Mouse (Mus musculus) MEL (cell line): ENCODE measurements around the gene Clcn3. TPM values are rescaled to one million over a fixed set of nuclear protein-coding genes. Genes with fewer than 3 reads are reported as not detected.

Experiments
- DNase-seq: peaks from one replicate; pipeline ENCODE4 v3.0.0; 2011; ENCODE audit warnings: low read depth, low spot score
- H3K27ac ChIP-seq: 2 replicates; pipeline ENCODE4 v1.5.1; 2012; ENCODE audit warnings: low read depth, mild to moderate bottlenecking, control low read depth, low read length, moderate library complexity; ENCODE audit not compliant: control insufficient read depth
- H3K27me3 ChIP-seq, 2 experiments: fragments of 150-350 bp in 1 of 2; sonication (generic) in 1 of 2; 2 replicates each; pipeline ENCODE4 v1.6.1; 2012; ENCODE audit warnings: low read length in 2 of 2, mild to moderate bottlenecking in 2 of 2, improper control_type of control experiment in 1 of 2, moderate library complexity in 1 of 2; ENCODE audit not compliant: insufficient read depth in 2 of 2, control insufficient read depth in 1 of 2
- H3K36me3 ChIP-seq, 2 experiments: 2 replicates each; pipeline ENCODE4 v1.6.1; 2012 to 2014; ENCODE audit warnings: low read length in 2 of 2, improper control_type of control experiment in 1 of 2, inconsistent platforms in 1 of 2, mild to moderate bottlenecking in 1 of 2; ENCODE audit not compliant: insufficient read depth in 2 of 2, control insufficient read depth in 1 of 2
- H3K4me1 ChIP-seq, 2 experiments: fragments of 150-350 bp in 1 of 2; sonication (generic) in 1 of 2; 2 replicates each; pipeline ENCODE4 v1.6.1; 2012; ENCODE audit warnings: low read length in 2 of 2, improper control_type of control experiment in 1 of 2, mild to moderate bottlenecking in 1 of 2; ENCODE audit not compliant: insufficient read depth in 2 of 2, control insufficient read depth in 1 of 2
- H3K4me3 ChIP-seq, 2 experiments: fragments of 150-350 bp in 1 of 2; sonication (generic) in 1 of 2; 2 replicates each; pipeline ENCODE4 v1.5.1; 2012; ENCODE audit warnings: low read depth in 2 of 2, low read length in 2 of 2, mild to moderate bottlenecking in 2 of 2, moderate library complexity in 2 of 2, control low read depth in 1 of 2, improper control_type of control experiment in 1 of 2; ENCODE audit not compliant: control insufficient read depth in 1 of 2, insufficient read depth in 1 of 2
- H3K79me2 ChIP-seq: 2 replicates; pipeline ENCODE4 v1.6.1; 2012; ENCODE audit warnings: mild to moderate bottlenecking, low read length, moderate library complexity; ENCODE audit not compliant: control insufficient read depth, poor library complexity, insufficient read depth
- H3K9ac ChIP-seq: 2 replicates; pipeline ENCODE4 v1.6.1; 2012; ENCODE audit warnings: low read depth, mild to moderate bottlenecking, control low read depth, low read length, moderate library complexity; ENCODE audit not compliant: control insufficient read depth, poor library complexity, severe bottlenecking
- H3K9me3 ChIP-seq: fragments of 150-350 bp; sonication (generic); replicated peaks from 2 replicates; pipeline ENCODE4 v1.6.1; 2012; ENCODE audit warnings: mild to moderate bottlenecking, low read length, improper control_type of control experiment, moderate library complexity; ENCODE audit not compliant: insufficient read depth
- BHLHE40 ChIP-seq: IDR thresholded peaks from 2 replicates; pipeline ENCODE4 v1.6.1; 2012; ENCODE audit warnings: low read depth, mild to moderate bottlenecking, inconsistent platforms, low read length, improper control_type of control experiment, borderline replicate concordance
- CHD1 ChIP-seq: IDR thresholded peaks from 2 replicates; pipeline ENCODE4 v1.6.1; 2012; ENCODE audit warnings: low read depth, mild to moderate bottlenecking, inconsistent platforms, low read length, improper control_type of control experiment
- CHD2 ChIP-seq: IDR thresholded peaks from 2 replicates; pipeline ENCODE4 v1.6.1; 2011; ENCODE audit warnings: low read length, improper control_type of control experiment
- ELF1 ChIP-seq: IDR thresholded peaks from 2 replicates; pipeline ENCODE4 v1.6.1; 2014; ENCODE audit warnings: low read depth, mild to moderate bottlenecking, inconsistent platforms, low read length, improper control_type of control experiment, moderate library complexity
- EP300 ChIP-seq, 2 experiments: IDR thresholded peaks; 2 replicates each; pipeline ENCODE4 v1.6.1; 2011; ENCODE audit warnings: improper control_type of control experiment in 2 of 2, low read length in 2 of 2, low read depth in 1 of 2, mild to moderate bottlenecking in 1 of 2
- GABPA ChIP-seq: IDR thresholded peaks from 2 replicates; pipeline ENCODE4 v1.6.1; 2012; ENCODE audit warnings: low read depth, mild to moderate bottlenecking, inconsistent platforms, low read length, improper control_type of control experiment, moderate library complexity
- GATA1 ChIP-seq: IDR thresholded peaks from 2 replicates; pipeline ENCODE4 v1.6.1; 2011; ENCODE audit warnings: low read depth, low read length, improper control_type of control experiment
- HCFC1 ChIP-seq: IDR thresholded peaks from 2 replicates; pipeline ENCODE4 v1.6.1; 2012; ENCODE audit warnings: low read depth, mild to moderate bottlenecking, inconsistent platforms, low read length, improper control_type of control experiment, moderate library complexity
- JUND ChIP-seq: IDR thresholded peaks from 2 replicates; pipeline ENCODE4 v1.6.1; 2011; ENCODE audit warnings: low read depth, mild to moderate bottlenecking, improper control_type of control experiment, low read length
- MAFK ChIP-seq: IDR thresholded peaks from 2 replicates; pipeline ENCODE4 v1.6.1; 2011; ENCODE audit warnings: low read depth, mild to moderate bottlenecking, low read length, improper control_type of control experiment, borderline replicate concordance
- MAX ChIP-seq: IDR thresholded peaks from 2 replicates; pipeline ENCODE4 v1.6.1; 2011; ENCODE audit warnings: low read length, improper control_type of control experiment
- MAZ ChIP-seq: IDR thresholded peaks from 2 replicates; pipeline ENCODE4 v1.6.1; 2012; ENCODE audit warnings: low read depth, mild to moderate bottlenecking, inconsistent platforms, low read length, improper control_type of control experiment
- MEF2A ChIP-seq: IDR thresholded peaks from 2 replicates; pipeline ENCODE4 v1.6.1; 2014; ENCODE audit warnings: low read depth, mild to moderate bottlenecking, inconsistent platforms, low read length, improper control_type of control experiment; ENCODE audit not compliant: poor library complexity, insufficient replicate concordance, severe bottlenecking; ENCODE audit errors: extremely low read depth
- MXI1 ChIP-seq: IDR thresholded peaks from 2 replicates; pipeline ENCODE4 v1.6.1; 2011; ENCODE audit warnings: mild to moderate bottlenecking, low read depth, low read length, improper control_type of control experiment
- MYC ChIP-seq: IDR thresholded peaks from 2 replicates; pipeline ENCODE4 v1.6.1; 2011; ENCODE audit warnings: low read depth, mild to moderate bottlenecking, low read length, improper control_type of control experiment, moderate library complexity
- NELFE ChIP-seq: IDR thresholded peaks from 2 replicates; pipeline ENCODE4 v1.6.1; 2011; ENCODE audit warnings: low read depth, low read length, improper control_type of control experiment
- NRF1 ChIP-seq: IDR thresholded peaks from 2 replicates; pipeline ENCODE4 v1.6.1; 2014; ENCODE audit warnings: low read depth, mild to moderate bottlenecking, inconsistent platforms, low read length, improper control_type of control experiment, moderate library complexity; ENCODE audit not compliant: poor library complexity, insufficient read depth, severe bottlenecking
- POLR2A ChIP-seq, 2 experiments: IDR thresholded peaks; 2 replicates each; pipeline ENCODE4 v1.6.1; 2011 to 2012; ENCODE audit warnings: low read length in 2 of 2, mild to moderate bottlenecking in 2 of 2, control low read depth in 1 of 2, improper control_type of control experiment in 1 of 2, low read depth in 1 of 2, moderate library complexity in 1 of 2; ENCODE audit not compliant: control insufficient read depth in 1 of 2, insufficient read depth in 1 of 2, poor library complexity in 1 of 2
- POLR2AphosphoS5 ChIP-seq: IDR thresholded peaks from 2 replicates; pipeline ENCODE4 v1.6.1; 2012; ENCODE audit warnings: low read depth, borderline replicate concordance, mild to moderate bottlenecking, inconsistent platforms, low read length, moderate library complexity, mixed read lengths
- RAD21 ChIP-seq: IDR thresholded peaks from 2 replicates; pipeline ENCODE4 v1.6.1; 2011; ENCODE audit warnings: mild to moderate bottlenecking, low read depth, low read length, improper control_type of control experiment
- RCOR1 ChIP-seq: IDR thresholded peaks from 2 replicates; pipeline ENCODE4 v1.6.1; 2012; ENCODE audit warnings: low read depth, mild to moderate bottlenecking, inconsistent platforms, low read length, improper control_type of control experiment
- SIN3A ChIP-seq: IDR thresholded peaks from 2 replicates; pipeline ENCODE4 v1.6.1; 2012; ENCODE audit warnings: low read length, improper control_type of control experiment, inconsistent platforms
- SMC3 ChIP-seq: IDR thresholded peaks from 2 replicates; pipeline ENCODE4 v1.6.1; 2011; ENCODE audit warnings: low read depth, low read length, improper control_type of control experiment
- TAL1 ChIP-seq: IDR thresholded peaks from 2 replicates; pipeline ENCODE4 v1.6.1; 2012; ENCODE audit warnings: mild to moderate bottlenecking, inconsistent platforms, low read length, moderate library complexity, mixed read lengths
- TBP ChIP-seq: IDR thresholded peaks from 2 replicates; pipeline ENCODE4 v1.8.0; 2011; ENCODE audit warnings: low read depth, low read length, improper control_type of control experiment
- USF1 ChIP-seq: IDR thresholded peaks from 2 replicates; pipeline ENCODE4 v1.6.1; 2014; ENCODE audit warnings: low read depth, mild to moderate bottlenecking, inconsistent platforms, low read length, improper control_type of control experiment, moderate library complexity
- USF2 ChIP-seq, 2 experiments: IDR thresholded peaks; 2 replicates each; pipeline ENCODE4 v1.6.1; 2011 to 2012; ENCODE audit warnings: improper control_type of control experiment in 2 of 2, low read length in 2 of 2, borderline replicate concordance in 1 of 2, inconsistent platforms in 1 of 2, low read depth in 1 of 2, mild to moderate bottlenecking in 1 of 2; ENCODE audit not compliant: insufficient read depth in 1 of 2
- ZC3H11A ChIP-seq: IDR thresholded peaks from 2 replicates; pipeline ENCODE4 v1.6.1; 2012; ENCODE audit warnings: low read depth, mild to moderate bottlenecking, inconsistent platforms, low read length, improper control_type of control experiment
- ZMIZ1 ChIP-seq: IDR thresholded peaks from 2 replicates; pipeline ENCODE4 v1.6.1; 2012; ENCODE audit warnings: low read depth, mild to moderate bottlenecking, inconsistent platforms, low read length, improper control_type of control experiment, moderate library complexity
- polyA plus RNA-seq, 2 experiments: library from polyadenylated mRNA; stranded (reverse) in 1 of 2; unstranded in 1 of 2; fragments of >175 nt in 1 of 2; fragments of >200 nt in 1 of 2; gene quantifications; 2 replicates each; pipeline versions ENCODE4 v1.2.1 to v1.2.4; 2012; ENCODE audit warnings: low replicate concordance in 2 of 2, low read depth in 1 of 2; ENCODE audit not compliant: insufficient read length in 2 of 2, insufficient read depth in 1 of 2, missing spikeins in 1 of 2
- total RNA-seq: library from RNA; depleted of rRNA; stranded (reverse); fragments of 300-350 nt; gene quantifications from 2 replicates; pipeline ENCODE4 v1.2.3, GENCODE M21; 2012

Gene Clcn3
- total and polyA plus RNA-seq, 3 experiments: 28.8 to 65.6 (median 33.0) TPM

DNA sequence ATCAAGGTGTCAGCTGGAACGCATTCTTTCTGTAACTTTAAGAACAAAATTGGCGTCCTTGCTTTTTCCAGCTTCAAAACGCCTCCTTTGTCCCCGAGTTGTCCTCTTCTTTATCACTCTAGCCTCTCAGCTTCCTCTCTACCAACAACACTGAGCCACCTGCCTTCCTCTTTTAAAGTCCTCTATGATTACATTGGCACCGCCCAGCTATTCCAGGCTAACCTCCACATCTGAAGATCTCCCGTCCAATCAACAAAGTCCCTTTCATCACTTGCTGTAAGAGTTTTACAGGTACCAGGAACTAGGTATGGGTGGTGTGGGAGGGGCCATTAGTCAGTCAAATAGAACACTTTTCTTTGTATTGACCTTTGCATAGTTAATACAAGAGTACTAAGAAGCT is 17.8 kb downstream of the Clcn3 start (continued):
- TF ChIP-seq HCFC1 (0 out of 2 replicates have a peak, but pooled peaks have one; percentile 24), NELFE (no peak)

DNA sequence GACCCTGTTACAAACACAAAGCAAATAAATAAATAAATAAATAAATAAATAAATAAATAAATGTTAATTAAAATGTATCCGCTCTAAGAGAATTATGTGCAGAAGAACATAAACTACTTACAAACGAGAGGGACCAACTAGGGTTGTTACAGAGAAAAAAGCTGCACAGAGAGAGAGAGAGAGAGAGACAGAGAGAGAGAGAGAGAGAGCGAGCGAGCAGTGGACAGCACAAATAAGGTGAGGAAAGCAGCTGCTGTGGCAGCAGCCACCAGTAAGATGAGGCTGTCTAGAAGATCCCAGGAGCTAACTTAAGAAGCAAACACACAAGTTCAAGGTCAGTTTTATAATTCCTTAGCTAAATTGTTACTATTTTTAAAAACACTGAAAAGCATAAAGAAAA is 18.6 kb downstream of the Clcn3 start:
- Histone ChIP-seq H3K9ac (peak overlapping the region; percentile 57), H3K79me2 (peaks cover 42% of the 10 kb centered on the region), H3K9me3 (no peaks in the 10 kb centered on the region), H3K4me1 (peaks cover 22 to 23% of the 10 kb centered on the region in 2 experiments), H3K36me3 (peaks cover 0 to 38% of the 10 kb centered on the region in 2 experiments; a peak in 2 of 4 replicates), H3K27me3 (no peaks in the 10 kb centered on the region), H3K27ac (peak overlapping the region; percentile 80), H3K4me3 (peak overlapping the region; percentile 21 to 39; a peak in 3 of 4 replicates)
- TF ChIP-seq JUND (peak; percentile 90), ELF1 (no peak)
- DNase-seq: no peak

DNA sequence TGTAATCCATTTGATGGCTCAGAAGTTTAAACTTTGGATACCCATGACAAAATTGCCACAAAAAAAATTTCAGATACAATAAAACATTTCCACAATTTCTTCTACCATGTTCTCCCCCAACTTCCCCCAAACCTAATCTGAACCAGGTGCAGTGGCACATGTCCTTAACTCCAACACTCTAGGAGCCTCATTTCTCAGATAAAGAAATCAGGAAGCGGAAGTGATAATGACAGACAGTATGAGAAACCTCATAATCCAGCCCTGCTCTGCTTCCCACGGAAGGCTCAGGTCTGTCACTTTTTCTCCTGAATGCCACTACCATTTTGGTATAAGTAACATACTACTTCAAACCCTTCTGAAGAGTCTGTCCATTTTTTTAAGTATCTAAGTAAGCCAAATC is 19.2 kb downstream of the Clcn3 start:
- Histone ChIP-seq H3K4me3 (peak overlapping the region in 1 of 2 experiments; percentile 15; a peak in 2 of 4 replicates), H3K36me3 (peaks cover 0 to 33% of the 10 kb centered on the region in 2 experiments; a peak in 2 of 4 replicates), H3K79me2 (peaks cover 42% of the 10 kb centered on the region), H3K27ac (peak overlapping the region; percentile 55; the same call in 1 of the 2 replicates), H3K9me3 (no peaks in the 10 kb centered on the region), H3K9ac (no peak overlapping the region; the same call in 1 of the 2 replicates), H3K4me1 (peaks cover 22 to 24% of the 10 kb centered on the region in 2 experiments), H3K27me3 (no peaks in the 10 kb centered on the region)
- DNase-seq: peak; percentile 80
- TF ChIP-seq JUND (no peak), CHD2 (no peak), USF2 (IDR thresholded peaks at IDR 0.05; ENCODE audit: borderline replicate concordance in 1 of 2, insufficient read depth in 1 of 2, low read depth in 1 of 2, low read length in 2 of 2) (no peak), GABPA (no peak), MYC (peak; percentile 95), MEF2A (no peak), CHD1 (no peak), MAFK (no peak), NRF1 (no peak), USF1 (peak; percentile 46; the same call in 1 of the 2 replicates), SMC3 (no peak), EP300 (IDR thresholded peaks at IDR 0.05; ENCODE audit: low read depth in 1 of 2, low read length in 2 of 2) (peak; percentile 90 to 93), MXI1 (peak; percentile 90), POLR2A (IDR thresholded peaks at IDR 0.05; ENCODE audit: control insufficient read depth in 1 of 2, insufficient read depth in 1 of 2, low read depth in 1 of 2, low read length in 2 of 2, poor library complexity in 1 of 2) (no peak), RAD21 (no peak), HCFC1 (no peak), NELFE (no peak), ZC3H11A (no peak), MAX (peak; percentile 81), SIN3A (peak; percentile 90), RCOR1 (peak; percentile 91), TBP (no peak), TAL1 (peak; percentile 75), ZMIZ1 (no peak), GATA1 (peak; percentile 92), MAZ (no peak), POLR2AphosphoS5 (no peak), BHLHE40 (peak; percentile 88)
